Mouse (Mus musculus) hindbrain, embryonic 14.5 days (tissue): ENCODE measurements around the gene Ttll4. TPM values are rescaled to one million over a fixed set of nuclear protein-coding genes. Genes with fewer than 3 reads are reported as not detected.

Experiments used
- ATAC-seq: fragments of 200-750 bp; cut with Nextera tagmentation; 2 replicates; pipeline ENCODE4 v1.8.0; 2017; ENCODE audit warnings: moderate number of reproducible peaks, mild to moderate bottlenecking, moderate TSS enrichment, moderate library complexity; ENCODE audit not compliant: low FRiP score
- DNase-seq: peaks from one replicate; pipeline ENCODE4 v3.0.0-alpha.2; 2015; ENCODE audit warnings: low spot score
- H3K27ac ChIP-seq: fragments of 300-500 bp; sonication (generic); 2 replicates; pipeline ENCODE4 v1.5.1; 2014; ENCODE audit warnings: mild to moderate bottlenecking, moderate library complexity
- H3K27me3 ChIP-seq: fragments of 300-500 bp; sonication (generic); 2 replicates; pipeline ENCODE4 v1.6.1; 2014; ENCODE audit warnings: mild to moderate bottlenecking, low read length, mixed read lengths; ENCODE audit not compliant: control insufficient read depth, insufficient read depth
- H3K36me3 ChIP-seq: fragments of 300-500 bp; sonication (generic); replicated peaks from 2 replicates; pipeline ENCODE4 v1.6.1; 2014; ENCODE audit not compliant: control insufficient read depth, insufficient read depth
- H3K4me1 ChIP-seq: fragments of 300-500 bp; sonication (generic); replicated peaks from 2 replicates; pipeline ENCODE4 v1.6.1; 2014; ENCODE audit warnings: antibody characterized with exemption, low read length, mixed read lengths; ENCODE audit not compliant: control insufficient read depth, insufficient read depth
- H3K4me2 ChIP-seq: fragments of 300-500 bp; sonication (generic); replicated peaks from 2 replicates; pipeline ENCODE4 v1.6.1; 2014; ENCODE audit warnings: mild to moderate bottlenecking, moderate library complexity
- H3K4me3 ChIP-seq: fragments of 300-500 bp; sonication (generic); replicated peaks from 2 replicates; pipeline ENCODE4 v1.5.1; 2014; ENCODE audit warnings: mild to moderate bottlenecking, low read length
- H3K9ac ChIP-seq: fragments of 300-500 bp; sonication (generic); 2 replicates; pipeline ENCODE4 v1.6.1; 2014
- H3K9me3 ChIP-seq: fragments of 300-500 bp; sonication (generic); 2 replicates; pipeline ENCODE4 v1.6.1; 2016; ENCODE audit warnings: low read length; ENCODE audit not compliant: control insufficient read depth
- WGBS: fragments of 180-500 bp; shearing (Covaris S2); extraction: QIAGEN DNeasy Blood & Tissue Kit; methylation state at CpG from one replicate; pipeline ENCODE4 v1.1.7; 2014; 5-methylcytosine and 5-hydroxymethylcytosine counted together
- polyA plus RNA-seq: library from polyadenylated mRNA; unstranded; fragments of >200 nt; fragmentation: Nextera tagmentation; extraction: Ambion mirVana; gene quantifications from 2 replicates; pipeline ENCODE4 v1.2.1, GENCODE M21; 2014

Ttll4 gene
- polyA plus RNA-seq, 1 experiment from 2014 or later = 14.7 TPM

DNA sequence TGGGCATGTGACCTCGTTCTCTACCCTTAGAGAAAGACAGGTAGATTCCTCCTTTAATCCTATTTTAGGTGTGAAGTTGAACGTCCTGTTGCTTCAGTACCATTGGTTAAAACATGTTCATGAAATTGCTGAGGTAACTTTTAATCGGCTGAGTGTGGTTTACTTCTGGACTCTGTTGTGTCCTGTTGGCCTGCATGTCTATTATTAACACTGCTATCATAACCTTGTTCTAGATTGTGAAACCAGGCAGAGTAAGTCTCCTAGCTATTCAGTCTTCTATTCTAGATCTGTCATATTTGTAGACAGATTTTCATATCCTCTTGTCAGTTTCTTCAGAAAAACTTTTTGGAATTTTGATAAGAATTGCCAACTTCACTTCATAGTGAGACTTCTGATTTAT is 6.8 kb downstream of the Ttll4 start:
- DNase-seq (no peak), ATAC-seq (no peak)
- peaks cover 4% of the 10 kb centered on the region for H3K4me1 ChIP-seq
- H3K27ac ChIP-seq = no peak overlapping the region
- no peak overlapping the region for H3K9ac ChIP-seq
- no peak overlapping the region for H3K4me2 ChIP-seq
- no peaks in the 10 kb centered on the region for H3K9me3 ChIP-seq
- H3K4me3 ChIP-seq = no peak overlapping the region
- H3K36me3 ChIP-seq = peaks cover 13% of the 10 kb centered on the region
- no peaks in the 10 kb centered on the region for H3K27me3 ChIP-seq
- WGBS = 91% methylated on average over 3 of the region's 3 CpGs

DNA sequence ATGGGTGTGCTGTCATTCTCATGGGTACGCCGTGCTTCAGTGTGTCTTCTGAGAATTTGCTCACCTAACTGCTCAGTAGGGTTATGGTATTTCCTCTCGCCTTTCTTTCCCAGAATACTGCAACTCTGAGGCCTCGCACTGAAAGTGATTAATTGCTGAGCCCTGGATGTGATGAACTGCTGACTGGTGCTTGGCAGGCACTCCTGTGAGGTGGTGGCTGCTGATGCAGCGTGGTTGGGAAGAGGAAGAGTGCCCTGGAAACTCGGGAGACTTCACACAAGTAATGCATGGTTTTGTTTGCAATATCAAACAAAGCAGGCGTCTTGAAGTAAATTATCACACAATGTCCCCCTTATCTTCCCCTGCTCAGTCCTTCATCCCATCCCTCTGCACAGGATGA is 11.2 kb downstream of the Ttll4 start:
- 81% methylated on average over 7 of the region's 7 CpGs for WGBS
- no peak for DNase-seq

DNA sequence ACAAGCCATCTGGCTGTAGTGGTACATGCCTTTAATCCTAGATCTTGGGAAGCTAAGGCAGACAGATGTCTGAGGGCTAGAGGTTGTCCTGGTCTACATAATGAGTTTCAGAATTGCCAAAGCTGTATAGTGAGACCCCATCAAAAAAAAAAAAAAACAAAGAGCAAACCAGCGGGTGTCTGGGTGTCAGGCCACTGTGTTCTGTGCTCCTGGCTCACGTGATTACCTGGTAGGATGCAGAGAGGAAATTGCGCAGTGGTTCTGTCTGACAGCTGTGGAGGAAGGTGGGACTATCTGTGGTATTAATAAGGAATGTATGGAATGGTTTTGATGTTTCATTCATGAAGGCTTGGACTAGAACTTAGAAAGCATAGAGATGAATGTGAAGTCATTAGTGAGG is 15.3 kb downstream of the Ttll4 start:
- Histone ChIP-seq H3K9me3 (no peaks in the 10 kb centered on the region), H3K9ac (no peak overlapping the region), H3K4me1 (no peaks in the 10 kb centered on the region), H3K4me3 (no peak overlapping the region), H3K27me3 (no peaks in the 10 kb centered on the region), H3K27ac (no peak overlapping the region), H3K4me2 (no peak overlapping the region), H3K36me3 (peaks cover 45% of the 10 kb centered on the region)
- DNase-seq (no peak), ATAC-seq (no peak)
- 86% methylated on average over 3 of the region's 3 CpGs for WGBS

More for the DNA sequence above, 11.2 kb downstream of the Ttll4 start:
- Histone ChIP-seq H3K27me3 (no peaks in the 10 kb centered on the region), H3K36me3 (peaks cover 18% of the 10 kb centered on the region), H3K4me3 (no peak overlapping the region), H3K9ac (no peak overlapping the region), H3K9me3 (no peaks in the 10 kb centered on the region), H3K27ac (0 out of 2 replicates have a peak overlapping the region, but pooled peaks have one; percentile 14), H3K4me2 (no peak overlapping the region), H3K4me1 (no peaks in the 10 kb centered on the region)
- ATAC-seq = no peak

- no peak overlapping the region for H3K9ac ChIP-seq
- no peak overlapping the region for H3K4me2 ChIP-seq
- DNase-seq (no peak), ATAC-seq (no peak)
- no peaks in the 10 kb centered on the region for H3K27me3 ChIP-seq
- H3K9me3 ChIP-seq = no peaks in the 10 kb centered on the region
- no peak overlapping the region for H3K27ac ChIP-seq
- H3K36me3 ChIP-seq = peaks cover 52% of the 10 kb centered on the region
- H3K4me1 ChIP-seq = no peaks in the 10 kb centered on the region
- WGBS = 88% methylated on average over 1 of the region's 1 CpGs
- H3K4me3 ChIP-seq = no peak overlapping the region
These were observed 16.3 kb downstream of the Ttll4 start for GRCm38 (mm10) chr1:74677843-74678242.

DNA sequence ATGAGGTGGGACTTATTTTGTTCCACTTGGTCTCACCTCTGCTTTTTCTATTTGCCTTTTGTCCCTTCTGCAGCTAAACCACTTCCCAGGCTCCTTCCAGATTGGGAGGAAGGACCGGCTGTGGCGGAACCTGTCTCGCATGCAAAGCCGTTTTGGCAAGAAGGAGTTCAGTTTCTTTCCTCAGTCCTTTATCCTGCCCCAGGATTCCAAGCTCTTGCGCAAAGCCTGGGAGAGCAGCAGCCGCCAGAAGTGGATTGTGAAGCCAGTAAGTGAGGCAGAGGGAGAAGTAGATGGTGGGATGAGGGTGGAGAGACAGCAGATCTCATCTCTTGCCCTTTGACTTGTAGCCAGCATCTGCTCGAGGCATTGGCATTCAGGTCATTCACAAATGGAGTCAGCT is 25.6 kb downstream of the Ttll4 start:
- ATAC-seq = no peak
- Histone ChIP-seq H3K4me3 (no peak overlapping the region), H3K27ac (no peak overlapping the region), H3K36me3 (peaks cover 88% of the 10 kb centered on the region), H3K9me3 (no peaks in the 10 kb centered on the region), H3K4me2 (no peak overlapping the region), H3K9ac (no peak overlapping the region), H3K27me3 (no peaks in the 10 kb centered on the region), H3K4me1 (no peaks in the 10 kb centered on the region)
- no peak for DNase-seq
- WGBS = 88% methylated on average over 7 of the region's 7 CpGs

DNA sequence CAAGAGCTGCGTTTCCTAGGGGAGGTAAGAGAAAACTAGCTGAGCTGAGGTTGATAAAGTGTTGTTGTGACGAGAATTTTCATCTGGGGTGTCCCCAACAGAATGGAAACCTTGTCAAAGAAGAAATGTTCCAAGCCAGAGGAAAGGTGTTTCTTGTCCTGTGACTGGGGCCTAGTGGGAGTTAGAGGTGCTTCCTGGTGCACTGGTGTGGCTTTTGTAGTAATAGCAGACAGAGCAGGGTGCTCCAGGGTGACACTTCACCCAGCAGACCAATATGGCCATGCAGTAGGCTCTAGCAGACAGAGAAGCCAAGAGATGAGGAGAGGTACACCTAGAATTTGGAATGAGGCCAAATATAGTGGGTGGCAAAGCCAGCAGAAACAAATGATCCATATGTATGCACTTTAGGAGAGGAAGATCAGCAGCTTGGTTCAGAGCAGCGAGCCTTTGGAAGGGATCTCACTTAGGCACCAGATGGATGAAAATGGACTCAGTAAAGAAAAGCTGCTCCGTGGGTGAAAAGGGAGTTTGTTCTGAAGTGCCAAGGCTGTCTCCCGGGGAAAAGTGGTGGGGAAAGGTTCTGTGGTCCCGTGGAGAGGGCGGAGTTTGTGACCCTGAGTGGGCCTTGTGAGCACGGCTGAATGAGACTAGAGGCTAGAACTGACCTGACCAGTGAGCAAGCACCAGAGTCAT is 32.5 kb downstream of the Ttll4 start:
- Histone ChIP-seq H3K36me3 (peaks cover 86% of the 10 kb centered on the region), H3K27ac (no peak overlapping the region), H3K4me1 (no peaks in the 10 kb centered on the region), H3K4me2 (no peak overlapping the region), H3K4me3 (no peak overlapping the region), H3K9ac (no peak overlapping the region), H3K27me3 (no peaks in the 10 kb centered on the region), H3K9me3 (no peaks in the 10 kb centered on the region)
- 89% methylated on average over 8 of the region's 8 CpGs for WGBS
- DNase-seq = no peak
- ATAC-seq = no peak

DNA sequence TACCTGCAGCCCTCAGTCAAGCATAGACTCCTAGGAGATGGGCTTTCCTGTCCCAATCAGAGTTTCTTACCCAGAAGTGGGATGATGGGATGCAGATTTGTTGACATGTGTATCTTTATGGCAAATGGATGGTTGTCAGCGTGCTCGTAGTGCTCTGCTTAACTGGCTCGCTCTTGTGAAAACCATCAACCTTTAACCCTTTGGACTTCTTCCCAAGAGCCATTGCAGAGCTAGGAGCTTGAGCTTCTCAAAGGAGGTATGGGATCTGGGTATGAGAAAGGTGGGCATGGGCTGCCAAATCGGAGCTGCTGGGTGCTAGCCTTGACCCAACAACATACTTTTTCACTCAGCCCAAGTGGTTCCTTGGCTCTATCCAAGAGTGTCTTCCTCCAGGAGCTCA is 34.3 kb downstream of the Ttll4 start:
- no peak overlapping the region for H3K27ac ChIP-seq
- no peak overlapping the region for H3K4me3 ChIP-seq
- ATAC-seq (no peak), DNase-seq (no peak)
- WGBS = 91% methylated on average over 4 of the region's 4 CpGs
- H3K4me1 ChIP-seq = no peaks in the 10 kb centered on the region
- H3K36me3 ChIP-seq = peaks cover 79% of the 10 kb centered on the region
- no peaks in the 10 kb centered on the region for H3K27me3 ChIP-seq
- H3K9ac ChIP-seq = no peak overlapping the region
- H3K9me3 ChIP-seq = no peaks in the 10 kb centered on the region
- no peak overlapping the region for H3K4me2 ChIP-seq

DNA sequence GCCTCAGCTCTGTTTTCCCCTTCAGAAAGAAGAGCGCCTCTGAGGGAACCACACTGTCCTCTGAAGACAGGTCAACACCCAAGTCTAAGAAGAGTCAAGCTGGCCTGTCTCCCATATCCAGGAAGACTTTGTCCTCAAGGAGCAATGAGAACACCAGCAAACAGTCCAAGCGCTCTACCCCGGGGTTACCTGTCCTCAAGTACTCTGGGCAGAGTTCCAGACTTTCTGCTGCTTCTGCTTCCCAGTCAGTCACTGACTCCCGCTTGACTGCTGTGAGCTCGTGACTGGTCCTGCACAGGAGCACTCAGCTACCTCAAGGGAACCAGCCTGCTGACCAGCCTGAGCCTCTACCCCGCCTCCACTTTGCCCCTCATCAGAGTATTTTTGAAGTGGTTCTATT is 35.9 kb downstream of the Ttll4 start:
- Histone ChIP-seq H3K36me3 (peaks cover 68% of the 10 kb centered on the region), H3K4me1 (no peaks in the 10 kb centered on the region), H3K4me3 (no peak overlapping the region), H3K9ac (no peak overlapping the region), H3K9me3 (no peaks in the 10 kb centered on the region), H3K4me2 (no peak overlapping the region), H3K27ac (no peak overlapping the region), H3K27me3 (no peaks in the 10 kb centered on the region)
- DNase-seq = no peak
- no peak for ATAC-seq
- WGBS = 93% methylated on average over 6 of the region's 6 CpGs

DNA sequence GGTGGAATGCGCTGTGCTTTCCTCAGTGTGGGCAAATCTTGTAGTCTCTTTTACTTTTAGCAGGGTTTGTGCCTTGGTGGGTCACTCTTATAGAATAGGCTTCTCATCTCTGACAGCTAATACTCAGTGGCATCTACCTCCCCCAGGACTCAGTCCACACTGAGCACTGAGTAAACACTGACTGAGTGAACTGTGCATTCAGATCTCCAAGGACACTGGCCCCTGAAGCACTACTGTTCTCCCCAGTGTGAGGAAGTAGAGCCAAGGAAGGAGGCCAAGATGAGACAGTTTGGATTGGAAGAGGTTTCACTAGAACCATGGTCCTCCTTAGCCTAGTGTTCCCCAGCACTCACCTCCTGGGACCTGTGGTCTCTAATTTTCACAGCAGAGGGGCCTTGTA is 36.8 kb downstream of the Ttll4 start:
- Histone ChIP-seq H3K4me1 (no peaks in the 10 kb centered on the region), H3K27me3 (no peaks in the 10 kb centered on the region), H3K4me3 (no peak overlapping the region), H3K9me3 (no peaks in the 10 kb centered on the region), H3K36me3 (peaks cover 65% of the 10 kb centered on the region), H3K4me2 (no peak overlapping the region), H3K27ac (no peak overlapping the region), H3K9ac (no peak overlapping the region)
- ATAC-seq (no peak), DNase-seq (no peak)
- WGBS = 100% methylated on average over 1 of the region's 1 CpGs

DNA sequence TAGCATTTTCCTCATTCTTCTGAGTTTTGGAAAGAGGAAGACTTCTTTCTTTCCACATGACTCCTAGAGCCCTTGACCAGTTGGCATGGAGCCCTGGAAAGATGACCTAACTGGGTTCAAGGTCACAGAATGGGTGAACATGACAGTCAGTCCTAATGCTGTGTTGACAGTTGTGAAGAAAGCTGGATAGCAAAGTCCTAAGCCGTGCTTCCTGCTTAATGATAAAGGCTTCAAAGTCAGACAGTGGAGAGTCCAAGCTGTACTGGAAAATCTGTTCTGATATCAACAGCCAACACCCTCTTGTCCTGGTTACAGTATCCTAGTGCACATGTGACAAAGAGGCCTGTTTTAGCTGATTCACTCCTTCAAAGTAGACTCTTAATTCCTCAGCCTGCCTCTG is 37.2 kb downstream of the Ttll4 start:
- Histone ChIP-seq H3K9me3 (no peaks in the 10 kb centered on the region), H3K27me3 (no peaks in the 10 kb centered on the region), H3K4me1 (no peaks in the 10 kb centered on the region), H3K36me3 (peaks cover 62% of the 10 kb centered on the region), H3K4me3 (no peak overlapping the region), H3K27ac (no peak overlapping the region), H3K4me2 (no peak overlapping the region), H3K9ac (no peak overlapping the region)
- DNase-seq (no peak), ATAC-seq (no peak)
- WGBS = 89% methylated on average over 1 of the region's 1 CpGs
